In the genomic region with DNA sequence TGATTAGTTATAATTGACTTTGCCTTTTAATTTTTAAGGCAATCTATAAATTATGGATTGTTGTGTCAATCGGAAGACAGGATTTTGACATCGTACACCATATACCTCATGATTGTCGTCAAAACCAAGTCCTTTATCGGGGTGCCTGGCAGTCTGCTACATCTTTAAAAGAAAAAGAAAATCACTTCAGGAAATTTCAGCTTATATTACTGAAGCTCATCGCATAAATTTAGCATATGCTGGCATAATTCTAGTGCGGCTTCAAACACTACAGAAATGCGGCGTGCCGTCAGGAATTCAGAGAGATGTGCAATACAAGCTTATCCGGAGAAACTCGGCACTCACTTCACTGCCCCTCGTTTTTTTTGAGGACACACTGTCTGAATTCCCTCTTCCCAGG, we compare ENCODE assay signal across 15 mouse cellular contexts.
DNase-seq lines count a peak whose midpoint lies in the region; ATAC-seq and TF ChIP-seq lines count a peak whose summit lies in the region.
"Had no signal": no experiment of that assay in that cellular context is flagged by ENCODE, and none has a peak within 500 bp of the region (broad histone marks: within the 10 kb centered on the region; RNA-seq: fewer than 3 reads in every experiment).

No protein-coding gene starts in this region.

- DNase-seq in heart, embryonic 10.5 days (ENCODE audit: low spot score), result no peak
- DNase-seq in heart, postnatal 4 days, result no peak
- no peak for DNase-seq in hindbrain, postnatal 0 days (ENCODE audit: low spot score)
- no peak for DNase-seq in midbrain, embryonic 11.5 days (ENCODE audit: low spot score, missing footprints)
- DNase-seq in stomach, postnatal 0 days (ENCODE audit: low spot score), result no peak
- DNase-seq in B cell, adult 2 months, result no peak
- DNase-seq: adrenal gland, postnatal 14 days; kidney, adult 11 months; kidney, postnatal 14 days; thymus, postnatal 25 days had no signal

- no peak for TF ChIP-seq CTCF in hindbrain, postnatal 0 days (IDR thresholded peaks at IDR 0.05; ENCODE audit: low read depth)
- TF ChIP-seq CTCF in stomach, postnatal 0 days (IDR thresholded peaks at IDR 0.05; ENCODE audit: low read depth), result no peak

- H3K4me1 ChIP-seq in heart, embryonic 10.5 days, result peaks cover 14% of the 10 kb centered on the region
- no peaks in the 10 kb centered on the region; the same call in 1 of the 2 replicates for H3K4me1 ChIP-seq in hindbrain, postnatal 0 days (ENCODE audit: insufficient read depth, low read length)
- peaks cover 22% of the 10 kb centered on the region for H3K4me1 ChIP-seq in hindbrain, embryonic 13.5 days (replicated peaks)
- H3K4me1 ChIP-seq in midbrain, embryonic 16.5 days (ENCODE audit: control insufficient read depth, insufficient read depth, low read length), result peaks cover 17% of the 10 kb centered on the region
- peaks cover 5% of the 10 kb centered on the region; the same call in 1 of the 2 replicates for H3K4me1 ChIP-seq in midbrain, embryonic 11.5 days (ENCODE audit: control insufficient read depth, insufficient read depth, low read length)
- H3K4me1 ChIP-seq in stomach, postnatal 0 days (replicated peaks; ENCODE audit: control insufficient read depth, insufficient read depth), result no peaks in the 10 kb centered on the region

- ATAC-seq in hindbrain, postnatal 0 days, result no peak
- no peak for ATAC-seq in hindbrain, embryonic 13.5 days (ENCODE audit: low FRiP score)
- no peak for ATAC-seq in midbrain, embryonic 16.5 days
- no peak for ATAC-seq in midbrain, embryonic 11.5 days (ENCODE audit: low FRiP score)
- ATAC-seq in stomach, postnatal 0 days (ENCODE audit: low FRiP score, low TSS enrichment), result no peak
- ATAC-seq: CD4-positive, CD25-positive, alpha-beta regulatory T cell, adult 4 months had no signal

- peak overlapping the region; percentile 44 for H3K4me3 ChIP-seq in heart, embryonic 10.5 days
- H3K4me3 ChIP-seq in hindbrain, postnatal 0 days (ENCODE audit: low read length), result no peak overlapping the region
- H3K4me3 ChIP-seq in hindbrain, embryonic 13.5 days, result no peak overlapping the region
- H3K4me3 ChIP-seq in midbrain, embryonic 16.5 days (ENCODE audit: low read depth, low read length), result no peak overlapping the region; the same call in 1 of the 2 replicates
- H3K4me3 ChIP-seq in midbrain, embryonic 11.5 days (ENCODE audit: low read depth, low read length), result no peak overlapping the region
- no peak overlapping the region for H3K4me3 ChIP-seq in stomach, postnatal 0 days (ENCODE audit: low read depth, low read length)
- H3K4me3 ChIP-seq: embryonic facial prominence, embryonic 15.5 days had no signal

- H3K27me3 ChIP-seq in heart, embryonic 10.5 days (ENCODE audit: insufficient read depth, poor library complexity, severe bottlenecking), result no peaks in the 10 kb centered on the region
- H3K27me3 ChIP-seq in hindbrain, postnatal 0 days (ENCODE audit: insufficient read depth, low read length), result no peaks in the 10 kb centered on the region
- no peaks in the 10 kb centered on the region for H3K27me3 ChIP-seq in hindbrain, embryonic 13.5 days
- no peaks in the 10 kb centered on the region for H3K27me3 ChIP-seq in midbrain, embryonic 16.5 days (ENCODE audit: control insufficient read depth, insufficient read depth, low read depth, low read length)
- H3K27me3 ChIP-seq in midbrain, embryonic 11.5 days (ENCODE audit: control insufficient read depth, insufficient read depth, low read length), result no peaks in the 10 kb centered on the region
- H3K27me3 ChIP-seq in stomach, postnatal 0 days (ENCODE audit: control insufficient read depth, insufficient read depth, low read length), result no peaks in the 10 kb centered on the region
- H3K27me3 ChIP-seq: embryonic facial prominence, embryonic 15.5 days had no signal

- H3K9me3 ChIP-seq in heart, embryonic 10.5 days, result no peaks in the 10 kb centered on the region
- no peaks in the 10 kb centered on the region for H3K9me3 ChIP-seq in hindbrain, postnatal 0 days (ENCODE audit: low read length)
- no peaks in the 10 kb centered on the region for H3K9me3 ChIP-seq in hindbrain, embryonic 13.5 days
- H3K9me3 ChIP-seq in midbrain, embryonic 16.5 days (replicated peaks; ENCODE audit: control insufficient read depth, low read length, poor library complexity, severe bottlenecking), result no peaks in the 10 kb centered on the region
- no peaks in the 10 kb centered on the region for H3K9me3 ChIP-seq in midbrain, embryonic 11.5 days (ENCODE audit: control insufficient read depth, low read length)
- H3K9me3 ChIP-seq in stomach, postnatal 0 days (ENCODE audit: control insufficient read depth, low read length), result no peaks in the 10 kb centered on the region
- H3K9me3 ChIP-seq: embryonic facial prominence, embryonic 15.5 days had no signal

- no peak for TF ChIP-seq EP300 in stomach, postnatal 0 days (optimal IDR thresholded peaks at IDR 0.05)

- H3K4me2 ChIP-seq in hindbrain, postnatal 0 days (ENCODE audit: low read depth, low read length), result peak overlapping the region; percentile 21; the same call in 1 of the 2 replicates
- no peak overlapping the region for H3K4me2 ChIP-seq in hindbrain, embryonic 13.5 days
- peak overlapping the region; percentile 7 for H3K4me2 ChIP-seq in midbrain, embryonic 16.5 days (ENCODE audit: low read length)
- no peak overlapping the region for H3K4me2 ChIP-seq in midbrain, embryonic 11.5 days
- H3K4me2 ChIP-seq in stomach, postnatal 0 days (replicated peaks; ENCODE audit: low read depth), result 0 out of 2 replicates have a peak overlapping the region, but pooled peaks have one; percentile 1

- no peak overlapping the region for H3K9ac ChIP-seq in hindbrain, postnatal 0 days (replicated peaks; ENCODE audit: low read length)
- no peak overlapping the region for H3K9ac ChIP-seq in hindbrain, embryonic 13.5 days
- H3K9ac ChIP-seq in midbrain, embryonic 16.5 days (ENCODE audit: low read depth, low read length), result no peak overlapping the region
- no peak overlapping the region for H3K9ac ChIP-seq in midbrain, embryonic 11.5 days (ENCODE audit: low read length)
- no peak overlapping the region for H3K9ac ChIP-seq in stomach, postnatal 0 days (ENCODE audit: low read length)
- H3K9ac ChIP-seq: embryonic facial prominence, embryonic 15.5 days; liver, embryonic 14.5 days had no signal

- no peaks in the 10 kb centered on the region for H3K36me3 ChIP-seq in heart, embryonic 10.5 days
- no peaks in the 10 kb centered on the region for H3K36me3 ChIP-seq in hindbrain, postnatal 0 days (ENCODE audit: insufficient read depth, low read length)
- no peaks in the 10 kb centered on the region for H3K36me3 ChIP-seq in hindbrain, embryonic 13.5 days
- no peaks in the 10 kb centered on the region for H3K36me3 ChIP-seq in midbrain, embryonic 16.5 days (ENCODE audit: control insufficient read depth, insufficient read depth, low read length)
- no peaks in the 10 kb centered on the region for H3K36me3 ChIP-seq in midbrain, embryonic 11.5 days (ENCODE audit: control insufficient read depth, insufficient read depth, low read length)
- H3K36me3 ChIP-seq in stomach, postnatal 0 days (ENCODE audit: control insufficient read depth, insufficient read depth, low read length), result no peaks in the 10 kb centered on the region
- H3K36me3 ChIP-seq: embryonic facial prominence, embryonic 15.5 days had no signal

- 0 out of 2 replicates have a peak overlapping the region, but pooled peaks have one; percentile 32 for H3K27ac ChIP-seq in heart, embryonic 10.5 days
- H3K27ac ChIP-seq in hindbrain, postnatal 0 days, result peak overlapping the region; percentile 45; the same call in 1 of the 2 replicates
- no peak overlapping the region for H3K27ac ChIP-seq in hindbrain, embryonic 13.5 days
- 0 out of 2 replicates have a peak overlapping the region, but pooled peaks have one; percentile 20 for H3K27ac ChIP-seq in midbrain, embryonic 16.5 days (ENCODE audit: low read length)
- no peak overlapping the region for H3K27ac ChIP-seq in midbrain, embryonic 11.5 days (ENCODE audit: low read depth, low read length)
- H3K27ac ChIP-seq in stomach, postnatal 0 days (replicated peaks), result no peak overlapping the region
- H3K27ac ChIP-seq: embryonic facial prominence, embryonic 15.5 days; liver, embryonic 14.5 days had no signal

- 70% methylated on average over 12 of the region's 12 CpGs for WGBS in heart, embryonic 10.5 days
- 81% methylated on average over 12 of the region's 12 CpGs for WGBS in hindbrain, postnatal 0 days
- 93% methylated on average over 12 of the region's 12 CpGs for WGBS in hindbrain, embryonic 13.5 days
- 74% methylated on average over 12 of the region's 12 CpGs for WGBS in midbrain, embryonic 16.5 days
- WGBS in midbrain, embryonic 11.5 days, result 91% methylated on average over 12 of the region's 12 CpGs
- WGBS in stomach, postnatal 0 days, result 85% methylated on average over 12 of the region's 12 CpGs

Comparison
In these comparisons a context has a peak if more than half of its experiments do, and no peak if none do; other contexts are left out.
1. H3K27ac ChIP-seq: peak in heart, embryonic 10.5 days (single experiment), hindbrain, postnatal 0 days (single experiment) and midbrain, embryonic 16.5 days (single experiment); none in hindbrain, embryonic 13.5 days (single experiment), midbrain, embryonic 11.5 days (single experiment) and stomach, postnatal 0 days (single experiment).
2. H3K4me2 ChIP-seq: peak in hindbrain, postnatal 0 days (single experiment), midbrain, embryonic 16.5 days (single experiment) and stomach, postnatal 0 days (single experiment); none in hindbrain, embryonic 13.5 days (single experiment) and midbrain, embryonic 11.5 days (single experiment).